Mouse (Mus musculus) neutrophil, adult 65 days (primary cell): ENCODE data around the gene Adm. TPM values are rescaled to one million over a fixed set of nuclear protein-coding genes. Genes with fewer than 3 reads are reported as not detected.

Source experiments
- total RNA-seq: library from RNA; stranded (reverse); gene quantifications from 2 replicates; pipeline ENCODE4 v1.2.4, GENCODE M21; 2023

Adm gene
- 0.39 TPM in 1 of 2 replicates, not detected in the other for total RNA-seq

DNA sequence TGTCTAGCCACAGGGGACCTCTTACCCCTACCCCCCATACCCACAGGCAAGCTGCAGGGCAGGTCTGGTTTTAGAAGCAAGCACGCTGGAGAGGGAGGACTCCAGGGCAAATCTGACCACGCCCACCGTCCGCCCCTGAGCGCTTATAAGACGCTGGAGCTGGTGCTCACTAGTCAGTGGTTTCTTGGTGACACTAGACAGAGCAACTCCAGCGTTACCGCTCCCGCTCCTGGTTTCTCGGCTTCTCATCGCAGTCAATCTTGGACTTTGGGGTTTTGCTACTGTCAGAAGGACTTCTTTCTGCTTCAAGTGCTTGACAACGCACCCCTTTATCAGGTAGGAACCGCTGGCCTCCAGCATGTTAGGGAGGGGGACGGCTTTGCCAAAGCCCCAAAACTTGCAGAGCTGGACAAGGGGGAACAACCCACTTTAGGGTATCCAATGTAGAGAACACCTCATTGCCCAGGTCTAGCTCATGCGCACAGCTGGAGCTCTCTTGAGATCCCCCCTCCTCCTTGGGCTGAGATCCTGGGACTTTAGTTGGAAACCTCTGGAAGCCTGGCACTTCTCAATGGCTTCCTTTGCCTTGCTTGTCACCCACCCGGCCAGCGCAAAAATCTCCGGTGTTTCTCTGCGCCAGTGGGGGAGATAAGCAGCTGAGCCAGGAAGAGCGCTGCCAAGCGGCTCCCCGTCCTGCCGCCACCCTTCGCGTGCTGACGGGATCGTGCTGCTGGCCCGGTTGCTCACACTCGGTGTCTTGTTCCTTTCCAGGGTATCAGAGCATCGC, at the start of gene Adm:
Gene Adm, plus strand, starts transcription at position 176 of the 787 bp plus-strand sequence.

GRCm38 (mm10) chr7:110614133-110615063, 13.1 kb upstream of the Adm start, which contains the start of gene Sbf2:
TSS of gene Sbf2 (minus strand) at chr7:110614922.

Other genes with a start within 250 kb of the Adm start
- 0.95 and 2.1 TPM in 2 replicates for gene Sbf2, start 12.7 kb upstream of the Adm start, total RNA-seq
- gene Ampd3, start 140.5 kb downstream of the Adm start, total RNA-seq: 118 and 139 TPM in 2 replicates
- 73.7 and 74.6 TPM in 2 replicates for gene Rnf141, start 216.8 kb downstream of the Adm start, total RNA-seq
- gene Lyve1, start 235.6 kb downstream of the Adm start, total RNA-seq: 4.5 and 5.0 TPM in 2 replicates